Mouse (Mus musculus): ENCODE results near the gene Neto2.
"Not testable (repeated sequence)": the region's sequence is repeated elsewhere in the genome, so short reads cannot be mapped to it uniquely, and the experiment has no call there.

Gene Neto2

DNA sequence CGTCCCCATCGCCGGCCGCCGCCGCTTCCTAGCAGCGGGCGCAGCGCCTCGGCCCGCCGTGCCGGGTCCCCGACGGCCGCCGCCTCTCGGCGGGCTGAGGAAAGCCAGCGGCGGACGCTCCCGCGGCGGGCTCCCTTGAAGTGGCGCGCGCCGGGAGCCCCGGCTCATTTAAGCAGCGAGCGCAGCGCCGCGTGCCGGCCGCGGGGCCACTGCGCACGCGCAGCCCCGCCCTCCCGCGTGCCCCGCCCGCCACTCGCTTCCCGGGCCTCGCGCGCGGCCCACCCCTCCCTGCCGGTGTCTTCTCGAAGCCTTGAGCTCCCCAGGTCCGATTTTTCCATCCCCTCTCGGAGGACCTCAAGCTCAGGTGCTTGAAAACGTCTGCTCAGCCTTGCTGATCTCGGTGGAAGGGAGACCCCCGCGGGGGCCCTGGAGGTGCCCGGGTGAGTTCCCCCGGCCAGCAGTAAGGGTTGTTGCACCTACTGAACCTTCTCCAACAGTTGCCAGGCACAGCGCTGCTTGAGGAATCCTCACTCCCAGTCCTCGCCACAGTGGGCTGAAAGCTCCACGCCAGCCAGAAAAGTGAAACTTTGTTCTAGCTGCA lies at the start of gene Neto2:
TSS of gene Neto2 (minus strand) at position 174 of the 601 bp plus-strand sequence.
- DNase-seq: peak; percentile 89

DNA sequence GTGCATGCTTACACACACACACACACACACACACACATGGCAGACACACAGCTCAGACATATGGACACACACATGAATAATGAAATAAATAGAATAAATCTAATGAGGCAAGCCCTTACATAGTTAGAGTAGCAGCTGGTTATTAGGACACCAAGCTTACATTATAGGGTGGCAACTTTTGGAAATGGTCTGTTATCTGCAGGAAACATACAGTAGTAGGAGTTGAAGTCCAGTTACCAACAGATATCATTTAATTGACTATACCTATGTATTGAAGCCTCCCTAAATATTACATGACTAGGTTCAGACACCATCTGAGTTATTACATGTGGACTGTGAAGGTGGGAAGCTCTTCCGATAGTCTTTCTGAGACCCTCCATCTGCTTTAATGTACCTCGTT lies 44.3 kb upstream of the Neto2 start:
- DNase-seq: no peak

GRCm38 (mm10) chr8:85730545-85730944 lies 29.8 kb upstream of the Neto2 start:
- DNase-seq: no peak

DNA sequence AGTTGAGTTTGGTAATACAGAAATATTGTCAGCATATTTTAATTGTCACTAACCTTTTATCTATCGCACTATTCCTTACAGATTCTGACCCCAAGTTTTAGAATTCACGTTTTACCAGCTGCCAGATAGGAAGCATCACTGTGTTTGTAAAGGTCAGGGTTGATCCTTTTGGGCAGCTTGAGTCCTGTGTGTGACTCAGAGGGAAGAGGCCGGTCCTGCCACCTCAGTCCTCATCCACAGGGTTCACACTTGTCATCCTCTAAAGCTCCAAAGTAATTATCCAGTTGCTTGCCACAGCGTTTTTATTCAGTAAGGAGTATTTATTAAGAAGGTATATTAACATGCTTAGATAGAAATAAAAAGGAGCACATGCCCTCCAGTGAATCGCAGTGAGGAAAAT lies 16.5 kb upstream of the Neto2 start:
- DNase-seq: no peak

- no peak for DNase-seq
These were observed 16.0 kb upstream of the Neto2 start for GRCm38 (mm10) chr8:85716696-85717095.

GRCm38 (mm10) chr8:85706988-85707387 lies 6.3 kb upstream of the Neto2 start:
- DNase-seq: no peak

GRCm38 (mm10) chr8:85700101-85700750 lies 498 bp downstream of the Neto2 start:
- DNase-seq: peak; percentile 89

DNA sequence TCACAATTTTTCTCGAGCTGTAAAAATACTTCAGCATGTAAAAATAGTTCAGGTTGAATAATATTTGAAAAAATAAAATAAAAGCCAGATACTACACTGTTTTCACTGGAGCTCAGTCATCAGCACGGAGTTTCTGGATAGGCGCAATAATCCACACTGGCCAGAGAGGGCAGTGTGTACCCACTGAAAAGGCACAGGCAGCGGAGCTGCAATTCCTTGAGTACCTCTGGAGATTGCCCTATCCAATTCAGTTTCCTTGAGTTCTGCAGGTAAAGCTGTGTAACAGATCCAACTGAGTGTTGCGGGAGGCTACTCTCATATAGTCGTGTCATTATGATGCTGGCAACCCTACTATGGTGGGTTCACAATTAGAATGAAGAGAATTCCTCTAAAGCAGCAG lies 1.7 kb downstream of the Neto2 start:
- peak; percentile 74 for DNase-seq

GRCm38 (mm10) chr8:85665146-85665545 lies 35.6 kb downstream of the Neto2 start:
- DNase-seq: peak; percentile 13

- DNase-seq: peak; percentile 82
These were observed 38.7 kb downstream of the Neto2 start for GRCm38 (mm10) chr8:85661995-85662394.

DNA sequence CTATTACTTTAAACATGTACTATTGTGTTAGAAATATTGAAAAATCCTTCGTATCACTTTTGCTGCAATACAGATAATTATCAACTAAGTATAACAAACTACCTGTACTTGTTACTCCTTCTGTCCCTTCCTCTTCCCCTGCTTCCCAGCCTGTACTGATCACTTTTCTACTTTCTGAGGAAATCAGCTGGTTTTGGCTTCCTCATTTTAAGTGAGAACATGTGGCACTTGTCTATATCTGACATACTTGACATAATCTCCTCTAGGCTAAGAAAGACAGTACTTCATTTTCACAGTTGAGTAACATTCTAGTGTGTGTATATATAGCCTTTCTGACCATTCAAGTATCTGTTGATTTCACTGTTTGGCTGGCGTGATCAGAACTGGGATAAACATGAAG lies 49.5 kb downstream of the Neto2 start:
- DNase-seq: no peak

GRCm38 (mm10) chr8:85648553-85648952 lies 52.2 kb downstream of the Neto2 start:
- DNase-seq: no peak

- no peak for DNase-seq
These were observed 55.6 kb downstream of the Neto2 start for GRCm38 (mm10) chr8:85644921-85645665.

DNA sequence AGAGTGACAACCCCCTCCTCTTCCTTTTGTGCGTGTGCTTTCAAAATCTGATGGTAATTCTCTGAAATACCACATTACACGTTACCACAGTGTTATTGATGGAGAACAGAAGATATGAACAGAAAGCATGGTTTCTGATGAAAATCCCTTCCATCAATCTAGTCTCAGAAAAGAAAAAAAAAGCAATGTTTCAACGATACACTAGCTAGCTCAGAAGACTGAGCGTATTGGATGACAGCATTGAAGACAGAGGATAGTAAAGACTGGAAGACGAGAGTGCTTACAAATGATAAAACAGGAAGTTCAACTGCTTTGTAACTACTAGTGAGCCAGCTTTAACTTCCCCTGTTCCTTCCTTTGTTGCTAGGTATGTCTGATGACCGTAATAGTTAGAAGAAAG lies 76.3 kb downstream of the Neto2 start:
- no peak for DNase-seq

DNA sequence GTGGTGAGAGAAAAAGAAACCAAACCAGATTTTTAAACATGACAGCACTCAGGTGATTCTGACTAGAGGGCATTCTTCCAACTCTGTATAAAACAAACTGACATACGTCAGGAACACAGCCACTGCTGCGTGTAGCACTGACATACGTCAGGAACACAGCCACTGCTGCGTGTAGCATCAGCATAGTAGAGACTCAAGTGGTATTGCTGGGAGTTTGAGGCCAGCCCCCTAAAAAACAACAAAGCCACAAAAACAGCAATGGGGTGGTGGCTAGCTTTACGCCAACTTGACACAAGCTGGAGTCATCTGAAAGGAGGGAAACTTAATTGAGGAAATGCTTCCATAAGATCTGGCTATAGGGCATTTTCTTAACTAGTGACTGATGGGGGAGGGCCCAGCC lies 77.5 kb downstream of the Neto2 start:
- DNase-seq: no peak

- DNase-seq: no peak
These were observed 81.9 kb downstream of the Neto2 start for GRCm38 (mm10) chr8:85618789-85619188.

DNA sequence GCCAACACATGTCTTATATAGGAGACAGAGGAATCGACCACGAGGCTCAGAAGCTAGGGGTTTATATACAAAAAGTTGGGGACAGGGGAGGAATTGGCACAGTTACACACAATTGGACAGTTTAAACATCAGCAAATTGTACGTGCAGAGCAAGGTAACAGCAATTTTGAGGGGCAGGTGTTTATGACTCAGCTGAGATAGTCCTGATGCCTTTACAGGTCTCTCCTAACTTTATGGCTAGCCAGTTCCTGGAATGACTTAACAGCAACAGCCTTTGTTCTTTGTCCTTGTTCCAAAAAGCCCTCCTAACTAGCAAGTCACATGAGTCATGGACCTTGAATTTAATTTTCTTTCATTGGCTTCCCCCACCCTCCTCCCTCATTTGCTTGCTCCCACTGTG lies 83.6 kb downstream of the Neto2 start:
- not testable (repeated sequence) for DNase-seq

DNA sequence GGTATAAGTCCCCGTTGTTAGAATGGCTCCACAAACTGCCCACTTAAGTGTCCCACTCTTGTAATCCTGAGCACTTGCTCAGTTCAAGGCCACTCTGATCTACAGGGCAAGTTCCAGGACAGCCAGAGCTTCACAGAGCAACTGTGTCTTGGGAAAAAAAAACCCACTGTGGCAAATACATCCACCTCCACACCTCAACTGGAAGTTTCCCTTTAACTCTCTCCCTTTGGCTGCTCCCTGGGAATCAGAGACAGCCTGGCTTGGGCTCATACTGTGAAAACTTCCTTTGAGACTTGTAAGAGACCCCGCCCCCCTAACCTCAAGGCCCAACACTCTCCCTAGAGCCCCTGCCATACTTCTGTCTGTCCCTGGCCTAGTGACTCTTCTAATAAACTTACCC lies 91.9 kb downstream of the Neto2 start:
- DNase-seq: no peak

DNA sequence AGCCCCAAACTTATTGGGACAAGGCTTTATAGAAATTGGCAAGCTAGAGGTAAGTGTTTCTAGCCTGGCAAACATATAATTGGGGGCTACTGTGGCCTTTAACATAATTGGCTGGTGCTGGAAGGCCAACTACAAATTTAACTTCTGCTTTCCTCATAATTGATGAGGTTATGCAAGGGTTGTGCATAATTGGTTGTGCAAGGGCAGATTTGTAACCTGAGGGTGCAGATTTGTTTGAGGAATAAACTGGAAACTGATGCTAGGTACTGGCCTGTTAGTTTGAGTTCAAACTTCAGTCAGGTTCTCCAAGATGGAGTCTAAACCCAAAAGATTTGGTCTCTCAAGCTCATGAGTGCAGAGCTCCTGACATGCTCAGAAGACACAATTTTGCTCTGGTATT lies 92.9 kb downstream of the Neto2 start:
- DNase-seq: no peak

GRCm38 (mm10) chr8:85606974-85607373 lies 93.8 kb downstream of the Neto2 start:
- no peak for DNase-seq

DNA sequence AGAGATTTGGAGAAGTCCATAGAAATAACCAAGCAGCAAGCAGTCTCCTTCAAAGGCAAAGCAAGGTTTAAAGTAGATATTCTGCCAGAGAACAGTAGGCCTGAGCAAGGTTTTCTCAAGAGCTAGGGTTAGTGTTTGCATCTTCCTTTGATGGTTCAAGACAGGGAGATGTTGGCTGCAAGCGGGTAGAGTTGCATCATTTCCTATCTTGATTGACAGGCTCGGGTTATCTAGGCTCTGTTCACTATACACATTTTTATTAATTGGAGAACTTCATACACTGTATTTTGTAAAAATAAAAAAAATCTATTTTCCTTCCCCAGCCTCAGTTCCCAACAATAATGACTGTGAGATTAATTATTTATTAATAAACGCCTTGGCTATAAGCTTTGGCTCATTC lies 94.2 kb downstream of the Neto2 start:
- DNase-seq: no peak

DNA sequence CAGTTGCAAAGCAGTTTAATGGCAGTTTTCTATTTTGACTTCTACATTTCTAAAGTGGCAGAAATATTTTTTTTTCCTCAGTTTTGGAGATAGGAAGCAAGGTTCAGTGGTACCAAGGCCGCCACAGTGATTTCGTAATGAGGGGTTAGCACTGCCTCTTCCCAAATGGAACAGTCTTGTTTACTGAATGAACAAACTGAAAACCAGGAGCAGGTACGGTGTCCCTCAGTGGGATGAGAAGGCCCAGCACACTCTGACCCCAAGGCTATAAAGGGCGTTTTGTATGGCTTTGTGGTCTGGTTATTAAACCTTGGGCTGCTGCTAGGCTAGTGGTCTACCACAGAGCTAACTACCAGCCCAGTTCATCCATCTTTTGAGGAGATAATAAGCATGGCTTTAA lies 96.5 kb downstream of the Neto2 start:
- DNase-seq: no peak

GRCm38 (mm10) chr8:85603203-85603895 lies 97.4 kb downstream of the Neto2 start:
- DNase-seq: peak; percentile 67

- DNase-seq: no peak
These were observed 98.0 kb downstream of the Neto2 start for GRCm38 (mm10) chr8:85602737-85603136.
